Mouse (Mus musculus): Measurements from ENCODE around the gene Klhdc8b. TPM values are rescaled to one million over a fixed set of nuclear protein-coding genes. Genes with fewer than 3 reads are reported as not detected.

The Klhdc8b gene
- polyA plus RNA-seq, 1 experiment, result 18.3 TPM

DNA sequence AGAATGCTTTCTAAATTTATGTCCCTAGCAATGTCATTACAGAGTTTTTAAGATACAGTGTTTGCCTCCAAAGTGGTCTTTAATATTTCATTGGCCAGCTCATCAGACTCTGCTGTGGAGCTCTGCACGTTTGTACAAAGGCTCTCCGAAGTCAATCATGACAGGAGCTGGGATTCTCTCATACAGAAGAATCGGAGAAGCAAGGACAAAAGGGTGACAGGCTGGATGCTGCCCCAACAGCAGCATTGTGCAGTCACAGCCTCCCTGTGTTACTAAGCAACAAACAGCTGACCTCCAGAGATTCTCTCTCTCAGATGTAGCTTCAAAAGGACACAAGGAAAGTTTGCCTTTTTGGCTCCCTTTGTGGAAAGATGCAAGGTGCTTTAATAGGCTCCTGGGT, 25.2 kb downstream of the Klhdc8b start, which contains the start of gene BC048562:
Gene BC048562 (plus strand): TSS at position 301 of the 400 bp plus-strand sequence.
- 76% methylated on average over 3 of the region's 3 CpGs for WGBS
- TF ChIP-seq POLR2A (IDR thresholded peaks at IDR 0.05; ENCODE audit: borderline replicate concordance, control insufficient read depth, low read depth, low read length) (no peak), CTCF (IDR thresholded peaks at IDR 0.05; ENCODE audit: control insufficient read depth, insufficient read depth, low read length) (no peak)
- H3K27ac ChIP-seq (ENCODE audit: control insufficient read depth, insufficient read depth, low read depth, low read length, poor library complexity), result no peak within 1 kb of the TSS

GRCm38 (mm10) chr9:108431431-108432067, 29.8 kb downstream of the Klhdc8b start:
- no peak for TF ChIP-seq CTCF (IDR thresholded peaks at IDR 0.05; ENCODE audit: control insufficient read depth, insufficient read depth, low read length)
- TF ChIP-seq POLR2A (IDR thresholded peaks at IDR 0.05; ENCODE audit: borderline replicate concordance, control insufficient read depth, low read depth, low read length), result no peak
- 54% methylated on average over 32 of the region's 32 CpGs for WGBS
- Histone ChIP-seq H3K27ac (ENCODE audit: control insufficient read depth, insufficient read depth, low read depth, low read length, poor library complexity) (no peak overlapping the region), H3K4me3 (replicated peaks; ENCODE audit: control insufficient read depth, low read depth, low read length) (no peak overlapping the region), H3K4me1 (ENCODE audit: control insufficient read depth, insufficient read depth, low read length) (no peaks in the 10 kb centered on the region)

More for the DNA sequence above, 25.2 kb downstream of the Klhdc8b start, which contains the start of gene BC048562:
- H3K4me1 ChIP-seq (ENCODE audit: control insufficient read depth, insufficient read depth, low read length), result no peaks in the 10 kb centered on the region
- no peak within 1 kb of the TSS for H3K4me3 ChIP-seq (replicated peaks; ENCODE audit: control insufficient read depth, low read depth, low read length)

DNA sequence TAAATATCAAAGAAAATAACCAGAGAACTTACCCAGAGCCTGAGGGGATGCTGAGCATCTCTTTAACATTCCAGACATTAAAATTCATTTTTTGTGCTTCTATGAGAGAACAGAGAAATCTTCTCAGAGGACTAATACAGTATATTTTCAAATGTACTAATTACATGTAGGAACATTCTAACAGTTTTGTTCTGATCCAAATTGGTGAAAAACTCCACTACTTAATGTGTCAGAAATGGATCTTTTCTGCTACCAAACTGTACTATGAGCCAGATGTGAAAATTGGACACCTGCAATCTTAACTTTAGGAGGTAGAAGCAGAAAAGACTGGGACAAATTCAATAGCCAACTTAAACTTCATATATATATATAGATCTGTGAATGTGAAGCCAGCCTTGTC, 33.0 kb downstream of the Klhdc8b start, which contains the start of gene Ccdc36:
Gene Ccdc36 (minus strand): TSS at position 101 of the 400 bp plus-strand sequence.
- Histone ChIP-seq H3K4me1 (ENCODE audit: control insufficient read depth, insufficient read depth, low read length) (no peaks in the 10 kb centered on the region), H3K4me3 (replicated peaks; ENCODE audit: control insufficient read depth, low read depth, low read length) (no peak within 1 kb of the TSS), H3K27ac (ENCODE audit: control insufficient read depth, insufficient read depth, low read depth, low read length, poor library complexity) (no peak within 1 kb of the TSS)
- TF ChIP-seq POLR2A (IDR thresholded peaks at IDR 0.05; ENCODE audit: borderline replicate concordance, control insufficient read depth, low read depth, low read length) (no peak), CTCF (IDR thresholded peaks at IDR 0.05; ENCODE audit: control insufficient read depth, insufficient read depth, low read length) (no peak)

DNA sequence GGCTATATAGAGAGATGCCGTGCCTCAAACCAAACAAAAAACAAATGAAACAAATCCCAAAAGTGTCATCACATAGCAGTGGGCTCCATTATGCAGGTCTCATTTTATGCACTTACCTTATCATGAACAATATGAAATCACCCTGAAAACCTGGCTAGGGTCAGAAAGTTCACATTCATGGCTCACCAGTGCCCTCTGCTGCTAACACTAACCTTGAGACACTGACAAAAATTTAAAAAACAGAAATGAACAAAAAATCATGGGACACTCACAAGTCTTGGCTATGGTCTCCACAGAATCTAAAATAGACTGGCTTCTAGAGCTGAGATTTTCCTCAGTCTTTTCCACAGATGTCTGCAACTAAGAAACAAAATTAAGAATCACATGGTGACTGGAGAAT, 49.2 kb downstream of the Klhdc8b start:
- Histone ChIP-seq H3K27ac (ENCODE audit: control insufficient read depth, insufficient read depth, low read depth, low read length, poor library complexity) (no peak overlapping the region), H3K4me3 (replicated peaks; ENCODE audit: control insufficient read depth, low read depth, low read length) (no peak overlapping the region), H3K4me1 (ENCODE audit: control insufficient read depth, insufficient read depth, low read length) (no peaks in the 10 kb centered on the region)
- TF ChIP-seq CTCF (IDR thresholded peaks at IDR 0.05; ENCODE audit: control insufficient read depth, insufficient read depth, low read length), result no peak
- no peak for TF ChIP-seq POLR2A (IDR thresholded peaks at IDR 0.05; ENCODE audit: borderline replicate concordance, control insufficient read depth, low read depth, low read length)
- 66% methylated on average over 1 of the region's 1 CpGs for WGBS

GRCm38 (mm10) chr9:108411381-108411942, 49.9 kb downstream of the Klhdc8b start:
- TF ChIP-seq CTCF (IDR thresholded peaks at IDR 0.05; ENCODE audit: control insufficient read depth, insufficient read depth, low read length) (no peak), POLR2A (IDR thresholded peaks at IDR 0.05; ENCODE audit: borderline replicate concordance, control insufficient read depth, low read depth, low read length) (no peak)

DNA sequence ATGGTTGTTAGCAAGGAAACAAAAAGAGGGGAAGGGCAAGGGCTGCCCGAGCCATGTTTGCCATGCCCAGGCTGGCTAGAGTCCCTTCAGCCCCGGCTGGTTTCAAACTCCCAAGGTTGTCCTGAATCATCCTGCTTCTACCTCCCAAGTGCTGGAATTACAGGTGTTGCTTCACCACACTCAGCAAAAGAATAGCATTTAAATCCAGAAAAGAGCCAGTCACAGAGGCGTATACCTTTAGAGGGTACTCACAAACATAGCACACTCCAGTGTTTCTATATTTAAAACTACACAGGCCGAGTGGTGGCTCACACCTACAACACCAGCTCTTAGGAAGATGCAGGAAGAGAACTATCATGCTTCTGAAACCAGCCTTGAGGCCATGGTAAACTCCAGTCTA, 51.8 kb downstream of the Klhdc8b start:
- TF ChIP-seq CTCF (IDR thresholded peaks at IDR 0.05; ENCODE audit: control insufficient read depth, insufficient read depth, low read length), result no peak
- no peak for TF ChIP-seq POLR2A (IDR thresholded peaks at IDR 0.05; ENCODE audit: borderline replicate concordance, control insufficient read depth, low read depth, low read length)
- no peaks in the 10 kb centered on the region for H3K4me1 ChIP-seq (ENCODE audit: control insufficient read depth, insufficient read depth, low read length)
- H3K4me3 ChIP-seq (replicated peaks; ENCODE audit: control insufficient read depth, low read depth, low read length), result no peak overlapping the region
- 85% methylated on average over 4 of the region's 4 CpGs for WGBS
- no peak overlapping the region for H3K27ac ChIP-seq (ENCODE audit: control insufficient read depth, insufficient read depth, low read depth, low read length, poor library complexity)

More at GRCm38 (mm10) chr9:108411381-108411942, 49.9 kb downstream of the Klhdc8b start:
- WGBS, result 78% methylated on average over 9 of the region's 9 CpGs
- Histone ChIP-seq H3K4me3 (replicated peaks; ENCODE audit: control insufficient read depth, low read depth, low read length) (no peak overlapping the region), H3K4me1 (ENCODE audit: control insufficient read depth, insufficient read depth, low read length) (no peaks in the 10 kb centered on the region), H3K27ac (ENCODE audit: control insufficient read depth, insufficient read depth, low read depth, low read length, poor library complexity) (no peak overlapping the region)

DNA sequence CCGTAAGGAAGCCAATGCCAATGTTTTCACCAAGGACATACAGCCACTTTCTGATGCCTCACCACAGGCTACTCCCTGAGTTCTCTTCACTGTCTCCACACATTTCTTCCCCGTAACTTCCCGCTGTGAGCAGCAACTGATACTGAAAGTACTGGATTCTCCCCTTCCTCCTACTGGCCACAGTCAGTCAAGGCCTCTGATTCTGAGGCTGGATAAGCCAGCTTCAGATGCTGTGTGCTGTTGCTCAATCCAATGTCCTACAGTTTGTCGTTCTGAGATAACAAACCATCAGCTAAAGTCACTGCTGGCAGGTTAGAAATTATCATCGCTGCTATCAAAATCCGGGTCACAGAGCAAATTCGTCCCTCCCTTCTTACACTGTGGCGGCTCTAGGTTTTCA, 56.9 kb downstream of the Klhdc8b start:
- 51% methylated on average over 8 of the region's 8 CpGs for WGBS
- H3K4me1 ChIP-seq (ENCODE audit: control insufficient read depth, insufficient read depth, low read length), result no peaks in the 10 kb centered on the region; the same call in 1 of the 2 replicates
- H3K4me3 ChIP-seq (replicated peaks; ENCODE audit: control insufficient read depth, low read depth, low read length), result no peak overlapping the region
- no peak for TF ChIP-seq CTCF (IDR thresholded peaks at IDR 0.05; ENCODE audit: control insufficient read depth, insufficient read depth, low read length)
- TF ChIP-seq POLR2A (IDR thresholded peaks at IDR 0.05; ENCODE audit: borderline replicate concordance, control insufficient read depth, low read depth, low read length), result no peak
- no peak overlapping the region for H3K27ac ChIP-seq (ENCODE audit: control insufficient read depth, insufficient read depth, low read depth, low read length, poor library complexity)

DNA sequence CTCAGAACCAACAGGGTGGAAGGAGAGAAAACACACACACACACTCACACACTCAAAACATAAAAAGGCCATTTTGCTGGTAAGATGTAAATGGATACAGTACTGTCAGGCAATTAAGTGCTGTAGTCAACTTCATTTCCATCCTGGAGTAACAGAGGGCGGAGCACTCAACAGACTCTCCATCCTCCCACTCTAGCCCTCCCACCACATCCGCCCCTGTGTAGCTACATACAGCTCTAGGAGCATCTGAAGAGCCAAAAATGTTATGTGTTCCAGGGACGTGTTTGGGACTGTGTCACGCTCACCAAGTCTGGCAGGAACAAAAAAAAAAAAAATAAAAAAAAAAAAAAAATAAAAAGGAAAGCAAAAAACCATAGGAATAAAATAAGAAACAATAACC, 58.3 kb downstream of the Klhdc8b start:
- TF ChIP-seq POLR2A (IDR thresholded peaks at IDR 0.05; ENCODE audit: borderline replicate concordance, control insufficient read depth, low read depth, low read length) (no peak), CTCF (IDR thresholded peaks at IDR 0.05; ENCODE audit: control insufficient read depth, insufficient read depth, low read length) (no peak)
- H3K27ac ChIP-seq (ENCODE audit: control insufficient read depth, insufficient read depth, low read depth, low read length, poor library complexity), result no peak overlapping the region
- H3K4me3 ChIP-seq (replicated peaks; ENCODE audit: control insufficient read depth, low read depth, low read length), result no peak overlapping the region
- H3K4me1 ChIP-seq (ENCODE audit: control insufficient read depth, insufficient read depth, low read length), result no peaks in the 10 kb centered on the region; the same call in 1 of the 2 replicates
- WGBS, result 75% methylated on average over 4 of the region's 4 CpGs

Measured in bone marrow, adult 2 months (tissue).